Mouse (Mus musculus) lung, postnatal 0 days (tissue): ENCODE results near the gene Sumf1. TPM values are rescaled to one million over a fixed set of nuclear protein-coding genes. Genes with fewer than 3 reads are reported as not detected.

Source experiments
- ATAC-seq: fragments of 200-750 bp; cut with Nextera tagmentation; 2 replicates; pipeline ENCODE4 v1.8.0; 2017; ENCODE audit warnings: moderate library complexity
- DNase-seq: peaks from one replicate; pipeline ENCODE4 v3.0.0-alpha.2; 2016; ENCODE audit warnings: low spot score
- H3K27ac ChIP-seq: fragments of 300-500 bp; sonication (generic); 2 replicates; pipeline ENCODE4 v1.5.1; 2014; ENCODE audit warnings: antibody characterized with exemption, mild to moderate bottlenecking, low read length, mixed read lengths
- H3K27me3 ChIP-seq: fragments of 300-500 bp; sonication (generic); replicated peaks from 2 replicates; pipeline ENCODE4 v1.6.1; 2014; ENCODE audit warnings: low read length, mixed read lengths; ENCODE audit not compliant: insufficient read depth
- H3K36me3 ChIP-seq: fragments of 300-500 bp; sonication (generic); 2 replicates; pipeline ENCODE4 v1.6.1; 2014; ENCODE audit warnings: low read length, mixed read lengths; ENCODE audit not compliant: insufficient read depth
- H3K4me1 ChIP-seq: fragments of 300-500 bp; sonication (generic); 2 replicates; pipeline ENCODE4 v1.6.1; 2014; ENCODE audit warnings: antibody characterized with exemption, low read depth, low read length, mixed read lengths; ENCODE audit not compliant: insufficient read depth
- H3K4me2 ChIP-seq: fragments of 300-500 bp; sonication (generic); replicated peaks from 2 replicates; pipeline ENCODE4 v1.6.1; 2014; ENCODE audit warnings: low read depth, mild to moderate bottlenecking, low read length, moderate library complexity, mixed read lengths
- H3K4me3 ChIP-seq: fragments of 300-500 bp; sonication (generic); 2 replicates; pipeline ENCODE4 v1.5.1; 2014; ENCODE audit warnings: low read depth, low read length
- H3K9ac ChIP-seq: fragments of 300-500 bp; sonication (generic); replicated peaks from 2 replicates; pipeline ENCODE4 v1.6.1; 2014; ENCODE audit warnings: low read depth, mild to moderate bottlenecking
- H3K9me3 ChIP-seq: fragments of 300-500 bp; sonication (generic); 2 replicates; pipeline ENCODE4 v1.6.1; 2016; ENCODE audit warnings: low read length, mixed read lengths
- CTCF ChIP-seq: IDR thresholded peaks from 2 replicates; pipeline ENCODE4 v1.5.1; 2016; ENCODE audit warnings: antibody characterized with exemption, mild to moderate bottlenecking
- EP300 ChIP-seq: IDR thresholded peaks from 2 replicates; pipeline ENCODE4 v1.6.1; 2016; ENCODE audit warnings: antibody characterized with exemption, mild to moderate bottlenecking, control low read depth
- WGBS: fragments of 180-500 bp; shearing (Covaris S2); extraction: QIAGEN DNeasy Blood & Tissue Kit; methylation state at CpG from one replicate; pipeline ENCODE4 v1.1.7; 2014; 5-methylcytosine and 5-hydroxymethylcytosine counted together
- polyA plus RNA-seq: library from polyadenylated mRNA; unstranded; fragments of >200 nt; fragmentation: Nextera tagmentation; extraction: Ambion mirVana; gene quantifications from 2 replicates; pipeline ENCODE4 v1.2.1, GENCODE M21; 2015

Sumf1 gene
- polyA plus RNA-seq, 1 experiment from 2014 or later, result 33.4 TPM

DNA sequence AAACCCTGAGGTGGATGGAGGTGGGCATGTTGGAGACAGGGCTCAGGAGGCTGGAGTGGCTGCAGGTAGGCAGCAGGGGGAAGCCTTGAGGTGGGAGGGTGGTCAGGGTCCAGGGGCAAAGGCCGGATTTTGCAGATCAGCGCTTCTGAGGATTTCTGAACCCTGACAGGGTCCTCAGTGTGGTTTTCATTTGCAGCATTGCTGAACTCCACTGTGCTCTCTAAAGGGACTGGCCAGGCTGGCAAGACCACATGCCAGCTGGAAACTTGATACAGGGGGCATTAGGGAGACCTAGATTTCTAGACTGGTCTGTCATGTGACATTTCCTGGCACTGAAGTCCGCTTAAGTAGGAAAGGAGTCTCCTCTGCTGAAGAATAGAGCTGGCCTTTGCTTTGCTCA, 32.6 kb upstream of the Sumf1 start:
- no peak for DNase-seq
- Histone ChIP-seq H3K36me3 (no peaks in the 10 kb centered on the region), H3K4me2 (no peak overlapping the region), H3K9ac (no peak overlapping the region), H3K4me3 (no peak overlapping the region), H3K27ac (no peak overlapping the region), H3K27me3 (no peaks in the 10 kb centered on the region), H3K4me1 (peaks cover 22% of the 10 kb centered on the region; the same call in 1 of the 2 replicates), H3K9me3 (no peaks in the 10 kb centered on the region)
- TF ChIP-seq CTCF, result no peak
- no peak for ATAC-seq
- 84% methylated on average over 3 of the region's 3 CpGs for WGBS

DNA sequence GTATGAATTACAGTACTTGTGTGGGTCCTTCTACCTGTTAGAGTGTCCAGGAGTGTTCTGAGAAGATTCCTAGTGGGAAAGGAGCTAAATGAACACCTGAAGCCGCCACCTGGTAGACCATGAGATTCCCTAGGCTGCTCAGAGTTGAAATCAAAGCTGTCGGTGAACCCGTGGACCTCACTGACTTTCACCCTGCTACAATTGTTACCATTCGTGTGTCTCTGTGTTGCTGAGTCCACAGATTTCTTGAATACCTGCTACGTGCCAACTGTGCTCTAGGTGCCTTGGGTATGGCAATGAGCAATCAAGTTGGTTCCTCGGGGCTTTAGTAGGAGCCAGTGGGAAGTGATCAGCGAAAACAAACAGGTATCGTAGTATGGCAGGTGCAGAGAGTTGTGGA, 31.4 kb upstream of the Sumf1 start:
- no peak overlapping the region for H3K27ac ChIP-seq
- H3K9me3 ChIP-seq, result no peaks in the 10 kb centered on the region
- H3K4me1 ChIP-seq, result peaks cover 20% of the 10 kb centered on the region; the same call in 1 of the 2 replicates
- no peak overlapping the region for H3K4me2 ChIP-seq
- WGBS, result 68% methylated on average over 8 of the region's 8 CpGs
- no peaks in the 10 kb centered on the region for H3K36me3 ChIP-seq
- ATAC-seq (no peak), DNase-seq (peak; percentile 66)
- peak; percentile 36; the same call in 1 of the 2 replicates for TF ChIP-seq EP300
- TF ChIP-seq CTCF, result no peak
- H3K27me3 ChIP-seq, result no peaks in the 10 kb centered on the region
- H3K9ac ChIP-seq, result no peak overlapping the region
- no peak overlapping the region for H3K4me3 ChIP-seq

DNA sequence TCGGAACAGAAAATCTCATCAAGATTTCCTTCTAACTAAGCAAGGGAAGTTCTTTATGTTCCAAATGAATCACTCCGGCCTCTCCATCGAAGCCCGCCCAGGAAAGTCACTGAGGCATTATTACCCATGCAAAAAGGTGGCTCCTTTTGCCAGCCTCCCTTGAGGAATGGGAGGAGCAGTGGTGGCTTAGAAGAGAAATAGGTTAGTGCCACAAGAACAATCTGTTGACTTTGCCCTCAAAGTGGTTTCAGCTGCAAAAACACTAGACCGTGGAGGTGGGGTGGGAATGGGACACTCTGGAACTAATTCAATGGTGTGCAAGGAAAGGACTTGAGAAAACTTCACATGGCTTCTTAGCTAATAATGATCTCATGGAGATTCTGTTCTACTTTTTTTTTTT, 30.7 kb upstream of the Sumf1 start:
- DNase-seq (peak; percentile 77), ATAC-seq (peak; percentile 9; the same call in 1 of the 2 replicates)
- Histone ChIP-seq H3K9me3 (no peaks in the 10 kb centered on the region), H3K4me3 (no peak overlapping the region), H3K27ac (peak overlapping the region; percentile 51; the same call in 1 of the 2 replicates), H3K9ac (no peak overlapping the region), H3K4me1 (peaks cover 20% of the 10 kb centered on the region; the same call in 1 of the 2 replicates), H3K27me3 (no peaks in the 10 kb centered on the region), H3K4me2 (0 out of 2 replicates have a peak overlapping the region, but pooled peaks have one; percentile 14), H3K36me3 (no peaks in the 10 kb centered on the region)
- TF ChIP-seq CTCF (no peak), EP300 (peak; percentile 25; the same call in 1 of the 2 replicates)
- 62% methylated on average over 5 of the region's 5 CpGs for WGBS

DNA sequence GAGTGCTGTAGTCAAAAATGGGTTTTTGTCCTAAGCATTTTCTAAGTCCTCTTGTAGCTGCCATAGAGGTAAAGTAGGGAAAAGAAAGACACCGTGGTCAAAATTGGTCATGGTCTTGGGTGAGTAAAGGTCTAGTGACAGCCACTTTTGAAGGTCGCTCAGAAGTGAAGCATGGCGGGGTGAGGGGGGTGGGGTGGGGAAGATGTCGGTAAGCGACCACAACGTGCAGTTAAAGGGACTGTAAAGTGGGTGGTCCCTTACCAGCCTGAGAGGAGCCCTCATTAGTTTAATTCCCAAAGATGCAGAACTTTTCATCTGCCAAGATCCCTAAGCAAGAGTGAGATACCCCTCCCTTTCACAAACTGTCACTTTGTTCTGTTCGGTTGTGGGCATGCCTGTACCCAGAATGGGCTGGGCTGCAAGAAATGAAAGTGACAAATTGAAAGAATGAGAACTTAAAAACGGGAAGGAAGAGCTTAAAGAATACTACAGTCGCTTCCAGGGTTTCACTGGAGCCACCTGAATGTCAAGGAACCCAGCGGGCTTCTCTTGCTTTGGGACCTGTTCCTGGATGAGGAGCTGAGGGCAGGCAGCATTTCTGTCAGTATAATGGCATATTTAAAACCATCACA, 29.0 kb upstream of the Sumf1 start:
- WGBS, result 11% methylated on average over 10 of the region's 10 CpGs
- ATAC-seq, result no peak

DNA sequence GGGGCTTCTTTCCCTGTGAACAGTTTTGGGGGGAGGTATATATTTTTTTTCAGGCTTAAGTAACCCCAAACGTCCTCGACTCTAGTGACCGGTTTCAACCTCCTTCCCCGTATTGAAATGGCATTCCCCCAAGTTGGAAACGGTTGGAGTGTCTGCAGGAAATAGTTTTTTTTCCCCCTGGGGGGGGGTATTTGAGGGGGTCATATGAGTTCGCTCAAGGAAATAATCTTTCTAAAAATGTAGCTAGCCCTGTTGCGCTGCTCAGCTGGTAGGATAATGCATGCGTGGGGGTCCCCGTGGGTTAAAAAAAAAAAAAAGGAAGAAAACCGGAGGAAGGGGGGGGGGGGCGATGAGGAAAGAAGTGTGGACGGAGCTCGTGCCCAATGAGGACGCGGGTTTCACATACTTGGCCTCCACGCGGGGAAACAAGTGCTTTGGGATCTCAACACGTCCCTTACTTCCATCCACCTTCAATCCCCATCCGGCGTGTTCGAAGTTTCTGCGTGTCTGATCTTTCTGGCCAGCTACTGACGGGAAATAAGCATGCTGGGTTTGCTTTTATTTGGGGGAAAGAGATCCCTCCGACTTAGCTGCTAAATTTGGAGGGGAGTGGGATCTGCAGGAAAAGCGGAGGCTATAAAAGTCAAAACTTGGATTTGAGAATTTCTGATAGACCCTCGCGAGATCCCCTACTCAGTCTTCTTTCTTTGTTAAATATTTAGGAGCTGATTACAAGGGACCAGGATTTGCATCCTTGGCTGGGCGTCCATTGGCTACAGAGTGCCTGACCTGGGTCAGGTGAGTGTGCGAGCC, 28.3 kb upstream of the Sumf1 start:
- H3K36me3 ChIP-seq, result no peaks in the 10 kb centered on the region

More for the DNA sequence above, 29.0 kb upstream of the Sumf1 start:
- Histone ChIP-seq H3K27ac (no peak overlapping the region), H3K27me3 (no peaks in the 10 kb centered on the region), H3K9ac (peak overlapping the region; percentile 23; the same call in 1 of the 2 replicates), H3K4me3 (peak overlapping the region; percentile 71), H3K36me3 (no peaks in the 10 kb centered on the region), H3K9me3 (no peaks in the 10 kb centered on the region), H3K4me2 (peak overlapping the region; percentile 89), H3K4me1 (peaks cover 20% of the 10 kb centered on the region; the same call in 1 of the 2 replicates)
- DNase-seq, result peak; percentile 29
- TF ChIP-seq CTCF, result no peak
- TF ChIP-seq EP300, result no peak

DNA sequence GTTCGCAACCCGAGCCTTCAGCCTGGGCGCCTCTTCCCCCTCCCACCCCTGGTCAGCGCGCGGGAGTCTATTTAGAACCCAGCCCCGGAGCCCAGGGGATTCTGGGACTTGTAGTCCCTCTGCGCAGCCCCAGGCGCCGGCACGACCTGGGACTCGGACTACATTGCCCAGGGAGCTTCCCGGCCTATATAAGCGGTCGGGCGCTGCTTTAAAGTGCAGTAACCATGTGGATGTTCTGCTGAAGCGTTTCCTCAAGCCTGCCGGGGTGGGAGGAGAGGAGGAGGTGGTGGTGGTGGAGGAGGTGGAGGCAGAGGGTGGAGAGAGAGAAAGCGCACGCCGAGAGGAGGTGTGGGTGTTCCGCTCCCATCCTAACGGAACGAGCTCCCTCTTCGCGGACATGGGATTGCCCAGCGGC, 27.5 kb upstream of the Sumf1 start, which contains the start of gene Itpr1:
TSS of gene Itpr1 (plus strand) at position 216 of the 415 bp plus-strand sequence.
- Histone ChIP-seq H3K27me3 (no peaks in the 10 kb centered on the region), H3K9ac (peak within 1 kb of the TSS; percentile 69), H3K36me3 (no peaks in the 10 kb centered on the region), H3K4me3 (peak within 1 kb of the TSS; percentile 71), H3K27ac (peak within 1 kb of the TSS; percentile 73), H3K4me1 (peaks cover 20% of the 10 kb centered on the region; the same call in 1 of the 2 replicates), H3K4me2 (peak within 1 kb of the TSS; percentile 89), H3K9me3 (no peaks in the 10 kb centered on the region)
- TF ChIP-seq EP300 (peak; percentile 14; the same call in 1 of the 2 replicates), CTCF (no peak; the same call in 1 of the 2 replicates)
- WGBS, result under 1% methylated on average over 26 of the region's 27 CpGs
- ATAC-seq, result peak; percentile 99
- DNase-seq, result peak; percentile 99

More for the DNA sequence above, 28.3 kb upstream of the Sumf1 start:
- H3K4me1 ChIP-seq, result peaks cover 20% of the 10 kb centered on the region; the same call in 1 of the 2 replicates
- H3K4me2 ChIP-seq, result peak overlapping the region; percentile 89
- peak overlapping the region; percentile 73 for H3K27ac ChIP-seq
- no peak for TF ChIP-seq CTCF
- no peak for TF ChIP-seq EP300
- peak overlapping the region; percentile 71 for H3K4me3 ChIP-seq
- ATAC-seq, result no peak
- DNase-seq, result peak; percentile 52
- 1% methylated on average over 27 of the region's 29 CpGs for WGBS
- no peaks in the 10 kb centered on the region for H3K27me3 ChIP-seq
- no peaks in the 10 kb centered on the region for H3K9me3 ChIP-seq
- peak overlapping the region; percentile 69 for H3K9ac ChIP-seq
